Mouse (Mus musculus) liver, embryonic 14.5 days (tissue): Measurements from ENCODE around the gene Eef1akmt1. TPM values are rescaled to one million over a fixed set of nuclear protein-coding genes. Genes with fewer than 3 reads are reported as not detected.

Experiments used
- ATAC-seq: fragments of 200-750 bp; cut with Nextera tagmentation; 2 replicates; pipeline ENCODE4 v1.8.0; 2017; ENCODE audit warnings: moderate number of reproducible peaks, mild to moderate bottlenecking, moderate library complexity; ENCODE audit not compliant: insufficient read depth
- DNase-seq, 3 experiments: peaks; one replicate each; pipeline ENCODE4 v3.0.0-alpha.2; 2012 to 2013; ENCODE audit warnings: low read depth in 3 of 3, low spot score in 3 of 3
- H3K27ac ChIP-seq: fragments of 300-500 bp; sonication (generic); 2 replicates; pipeline ENCODE4 v1.5.1; 2014; ENCODE audit warnings: moderate library complexity, mild to moderate bottlenecking, control low read depth, inconsistent platforms
- H3K27me3 ChIP-seq: fragments of 300-500 bp; sonication (generic); 2 replicates; pipeline ENCODE4 v1.6.1; 2014; ENCODE audit warnings: mild to moderate bottlenecking, low read length, moderate library complexity; ENCODE audit not compliant: control insufficient read depth, insufficient read depth
- H3K36me3 ChIP-seq: fragments of 300-500 bp; sonication (generic); replicated peaks from 2 replicates; pipeline ENCODE4 v1.6.1; 2014; ENCODE audit warnings: low read depth; ENCODE audit not compliant: control insufficient read depth, insufficient read depth
- H3K4me1 ChIP-seq, 2 experiments: fragments of 200-500 bp in 1 of 2; fragments of 300-500 bp in 1 of 2; sonication (generic) in 1 of 2; replicated peaks; 2 replicates each; pipeline ENCODE4 v1.6.1; 2012 to 2014; ENCODE audit warnings: antibody characterized with exemption in 1 of 2, inconsistent platforms in 1 of 2, low read length in 1 of 2; ENCODE audit not compliant: control insufficient read depth in 2 of 2, insufficient read depth in 2 of 2
- H3K4me2 ChIP-seq: fragments of 300-500 bp; sonication (generic); 2 replicates; pipeline ENCODE4 v1.6.1; 2014; ENCODE audit warnings: low read depth, mild to moderate bottlenecking, control low read depth, moderate library complexity
- H3K4me3 ChIP-seq, 2 experiments: fragments of 200-500 bp in 1 of 2; fragments of 300-500 bp in 1 of 2; sonication (generic) in 1 of 2; 2 replicates each; pipeline ENCODE4 v1.5.1; 2012 to 2014; ENCODE audit warnings: low read depth in 2 of 2, low read length in 2 of 2, mild to moderate bottlenecking in 2 of 2, control low read depth in 1 of 2, inconsistent platforms in 1 of 2, moderate library complexity in 1 of 2; ENCODE audit not compliant: insufficient read depth in 1 of 2
- H3K9ac ChIP-seq: fragments of 300-500 bp; sonication (generic); replicated peaks from 2 replicates; pipeline ENCODE4 v1.6.1; 2014; ENCODE audit warnings: mild to moderate bottlenecking, control low read depth, moderate library complexity
- H3K9me3 ChIP-seq: fragments of 300-500 bp; sonication (generic); 2 replicates; pipeline ENCODE4 v1.6.1; 2016; ENCODE audit warnings: low read length, mixed read lengths; ENCODE audit not compliant: control insufficient read depth
- CTCF ChIP-seq: IDR thresholded peaks from 2 replicates; pipeline ENCODE4 v1.5.1; 2016; ENCODE audit warnings: antibody characterized with exemption, low read depth, control low read depth
- EP300 ChIP-seq: IDR thresholded peaks from 2 replicates; pipeline ENCODE4 v1.6.1; 2016; ENCODE audit warnings: antibody characterized with exemption, low read depth
- WGBS: fragments of 180-500 bp; shearing (Covaris S2); extraction: QIAGEN DNeasy Blood & Tissue Kit; methylation state at CpG from one replicate; pipeline ENCODE4 v1.1.7; 2014; ENCODE audit not compliant: insufficient replicate concordance; 5-methylcytosine and 5-hydroxymethylcytosine counted together
- polyA plus RNA-seq, 2 experiments: library from polyadenylated mRNA; depleted of rRNA in 1 of 2; stranded (reverse) in 1 of 2; unstranded in 1 of 2; fragments of >200 nt; fragmentation: Nextera tagmentation in 1 of 2; extraction: Ambion mirVana in 1 of 2; gene quantifications; 2 replicates each; pipeline versions ENCODE4 v1.2.1 to v1.2.3; 2012 to 2014

Gene Eef1akmt1
- polyA plus RNA-seq, 2 experiments: 14.0 to 41.8 TPM

- no peak overlapping the region for H3K27ac ChIP-seq
Observed at GRCm38 (mm10) chr14:57525388-57526049, 45.9 kb downstream of the Eef1akmt1 start.

GRCm38 (mm10) chr14:57524671-57525387 lies 46.6 kb downstream of the Eef1akmt1 start, which contains the start of gene Il17d:
Gene Il17d (plus strand): TSS chr14:57524777.
- peak within 1 kb of the TSS; percentile 68 for H3K4me2 ChIP-seq
- peak within 1 kb of the TSS; percentile 55 to 59 for H3K4me3 ChIP-seq
- H3K4me1 ChIP-seq: peaks cover 0 to 9% of the 10 kb centered on the region in 2 experiments; a peak in 3 of 4 replicates
- peak; percentile 47; the same call in 1 of the 2 replicates for ATAC-seq
- no peak within 1 kb of the TSS for H3K9ac ChIP-seq
- H3K27ac ChIP-seq: no peak within 1 kb of the TSS
- 1% methylated on average over 66 of the region's 104 CpGs for WGBS
- DNase-seq: no peak
- no peaks in the 10 kb centered on the region for H3K36me3 ChIP-seq
- TF ChIP-seq EP300 (no peak), CTCF (no peak)
- peaks cover 41% of the 10 kb centered on the region for H3K27me3 ChIP-seq
- H3K9me3 ChIP-seq: no peaks in the 10 kb centered on the region

More at GRCm38 (mm10) chr14:57525388-57526049, 45.9 kb downstream of the Eef1akmt1 start:
- Histone ChIP-seq H3K4me2 (peak overlapping the region; percentile 68), H3K36me3 (no peaks in the 10 kb centered on the region), H3K9me3 (no peaks in the 10 kb centered on the region), H3K4me3 (peak overlapping the region; percentile 55 to 59), H3K9ac (no peak overlapping the region), H3K27me3 (peaks cover 41% of the 10 kb centered on the region), H3K4me1 (peaks cover 0 to 10% of the 10 kb centered on the region in 2 experiments; a peak in 3 of 4 replicates)
- 1% methylated on average over 58 of the region's 60 CpGs for WGBS
- TF ChIP-seq CTCF (peak; percentile 11; the same call in 1 of the 2 replicates), EP300 (no peak)
- DNase-seq (no peak), ATAC-seq (peak; percentile 65)

- Histone ChIP-seq H3K4me2 (no peak overlapping the region), H3K9ac (no peak overlapping the region)
Observed at GRCm38 (mm10) chr14:57523762-57524161, 47.6 kb downstream of the Eef1akmt1 start.

GRCm38 (mm10) chr14:57517001-57517400 lies 54.4 kb downstream of the Eef1akmt1 start:
- no peaks in the 10 kb centered on the region for H3K4me1 ChIP-seq
- TF ChIP-seq CTCF: no peak
- H3K4me2 ChIP-seq: no peak overlapping the region
- no peaks in the 10 kb centered on the region for H3K9me3 ChIP-seq
- DNase-seq (no peak), ATAC-seq (no peak)
- H3K36me3 ChIP-seq: no peaks in the 10 kb centered on the region
- H3K9ac ChIP-seq: no peak overlapping the region
- no peak overlapping the region for H3K27ac ChIP-seq
- 80% methylated on average over 7 of the region's 7 CpGs for WGBS
- no peak overlapping the region for H3K4me3 ChIP-seq
- H3K27me3 ChIP-seq: no peaks in the 10 kb centered on the region

More at GRCm38 (mm10) chr14:57523762-57524161, 47.6 kb downstream of the Eef1akmt1 start:
- WGBS: 73% methylated on average over 9 of the region's 9 CpGs
- peaks cover 0 to 4% of the 10 kb centered on the region in 2 experiments; a peak in 2 of 4 replicates for H3K4me1 ChIP-seq
- no peak for TF ChIP-seq CTCF
- TF ChIP-seq EP300: no peak
- no peaks in the 10 kb centered on the region for H3K9me3 ChIP-seq
- peaks cover 41% of the 10 kb centered on the region for H3K27me3 ChIP-seq
- no peaks in the 10 kb centered on the region for H3K36me3 ChIP-seq
- DNase-seq (no peak), ATAC-seq (no peak)
- H3K4me3 ChIP-seq: no peak overlapping the region
- no peak overlapping the region for H3K27ac ChIP-seq

GRCm38 (mm10) chr14:57515156-57515762 lies 56.2 kb downstream of the Eef1akmt1 start:
- no peaks in the 10 kb centered on the region for H3K9me3 ChIP-seq
- H3K4me3 ChIP-seq: no peak overlapping the region
- WGBS: 70% methylated on average over 6 of the region's 6 CpGs
- no peaks in the 10 kb centered on the region for H3K36me3 ChIP-seq
- no peak for DNase-seq
- no peaks in the 10 kb centered on the region for H3K4me1 ChIP-seq
- TF ChIP-seq CTCF: no peak
- TF ChIP-seq EP300: no peak
- no peak for ATAC-seq
- no peak overlapping the region for H3K4me2 ChIP-seq
- H3K27me3 ChIP-seq: no peaks in the 10 kb centered on the region
- H3K9ac ChIP-seq: no peak overlapping the region
- no peak overlapping the region for H3K27ac ChIP-seq
